Mouse (Mus musculus): ENCODE data around the gene Srrm1.

DNA sequence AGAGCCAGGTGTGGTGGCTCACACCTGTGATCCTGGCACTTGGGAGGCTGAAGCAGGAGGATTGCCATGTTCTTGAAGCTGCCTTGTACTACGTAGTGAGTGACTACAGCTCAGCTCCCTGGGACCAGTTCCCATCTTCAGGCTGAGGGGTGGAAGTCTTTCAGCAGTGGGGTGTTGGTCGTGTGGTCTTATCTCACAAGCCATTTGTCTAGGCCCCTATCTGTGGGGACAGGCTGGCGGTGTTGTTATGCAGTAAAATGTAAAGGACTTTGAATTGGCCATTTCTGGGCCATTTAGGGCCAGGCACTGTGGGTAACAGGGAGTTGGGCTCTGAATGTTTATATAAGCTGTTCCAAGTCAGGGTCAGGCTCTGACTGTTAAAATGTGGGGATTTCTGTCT is 65.1 kb downstream of the Srrm1 start:
- TF ChIP-seq POLR2A (IDR thresholded peaks at IDR 0.05; ENCODE audit: insufficient read depth, low read depth, low read length) (no peak), CTCF (IDR thresholded peaks at IDR 0.05) (no peak), EP300 (IDR thresholded peaks at IDR 0.05; ENCODE audit: insufficient read depth, low read depth, low read length) (no peak)
